Mouse (Mus musculus): ENCODE measurements around the gene Galk2.

DNA sequence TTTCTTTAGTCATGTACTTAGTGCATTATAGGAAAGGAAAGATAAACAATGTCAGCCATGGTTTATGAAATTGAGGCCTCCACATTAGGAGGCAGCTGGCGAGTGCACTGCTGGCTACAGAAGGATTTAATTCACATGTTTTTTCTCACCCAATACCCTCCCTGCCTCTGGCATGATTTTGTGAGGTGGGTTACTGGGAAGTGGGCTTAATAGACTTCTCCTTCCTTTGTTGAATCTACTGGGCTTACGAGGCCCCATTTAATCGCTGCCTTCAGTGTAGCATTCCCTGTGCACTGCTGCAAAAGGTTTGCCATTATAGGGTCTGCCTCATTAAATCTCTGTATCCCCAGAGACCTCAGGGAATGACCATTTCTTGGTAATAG, 58.4 kb downstream of the Galk2 start:
- TF ChIP-seq CTCF (IDR thresholded peaks at IDR 0.05; ENCODE audit: insufficient read depth, low read depth, low read length), result no peak
- no peak for TF ChIP-seq POLR2A (IDR thresholded peaks at IDR 0.05; ENCODE audit: insufficient read depth, low read depth, low read length)
